Mouse (Mus musculus) natural killer cell, adult 2 months (primary cell): Measurements from ENCODE around the gene Vmn1r89.

Experiments
- DNase-seq, 2 experiments: peaks; one replicate each; pipeline ENCODE4 v3.0.0; 2022; ENCODE audit warnings: low spot score in 2 of 2

Vmn1r89 gene

GRCm38 (mm10) chr7:13212720-13213119, at the start of gene Vmn1r89:
Gene Vmn1r89 (plus strand): TSS chr7:13213020.
- DNase-seq = no peak

GRCm38 (mm10) chr7:13260746-13261700, 48.2 kb downstream of the Vmn1r89 start:
- no peak for DNase-seq

- DNase-seq = no peak
Observed at GRCm38 (mm10) chr7:13263851-13264250, 51.0 kb downstream of the Vmn1r89 start.

GRCm38 (mm10) chr7:13264396-13264795, 51.6 kb downstream of the Vmn1r89 start:
- DNase-seq = no peak

DNA sequence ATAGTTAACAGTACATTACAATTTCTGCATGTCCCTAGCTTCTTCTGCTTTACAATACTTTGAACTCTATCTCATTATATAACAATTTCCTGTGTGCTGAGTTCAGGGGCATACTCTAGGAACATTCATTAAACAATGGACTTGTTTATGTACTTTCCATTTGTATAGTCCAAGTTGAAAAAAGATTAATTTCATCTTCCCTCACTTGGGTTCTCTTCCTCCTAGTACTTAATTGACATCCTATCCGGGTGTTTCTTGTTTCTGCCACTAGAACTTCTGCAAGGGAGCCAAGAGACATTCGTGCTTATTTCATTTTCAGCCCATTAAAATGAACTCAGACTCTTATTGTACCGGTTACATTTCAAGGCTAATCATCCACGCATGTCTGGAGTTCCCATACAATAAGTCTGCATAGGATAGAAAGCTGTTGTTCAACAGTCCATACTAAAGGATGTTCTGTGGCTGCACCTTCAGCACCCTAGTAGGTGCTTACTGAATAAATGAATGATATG, 56.0 kb downstream of the Vmn1r89 start:
- no peak for DNase-seq

DNA sequence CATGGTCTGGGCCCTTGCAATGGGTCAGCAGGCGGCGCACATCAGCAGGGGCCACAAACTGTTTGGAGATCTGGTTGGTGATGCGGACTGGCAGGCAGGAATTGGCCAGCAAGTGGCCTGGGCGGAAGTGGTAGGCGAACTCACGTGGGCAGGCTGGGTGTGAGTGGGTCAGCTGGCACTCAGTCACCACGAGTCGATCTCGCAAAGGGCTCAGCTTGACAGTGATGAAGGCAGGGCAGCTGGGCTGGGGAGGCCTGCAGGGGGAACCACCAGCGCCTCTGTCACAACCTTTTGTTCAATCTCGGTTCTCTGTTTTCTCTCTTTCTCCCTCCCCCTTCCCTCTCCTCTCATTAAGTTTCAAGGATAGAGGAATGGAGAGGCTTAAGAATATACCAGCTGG, 56.6 kb downstream of the Vmn1r89 start:
- DNase-seq = no peak
